Mouse (Mus musculus): ENCODE results near the gene Gpr152.

Gpr152 gene

GRCm38 (mm10) chr19:4171393-4172290 lies 32.1 kb downstream of the Gpr152 start:
- peak in 1 of 2 experiments; percentile 72 for DNase-seq (ENCODE audit: low spot score in 2 of 2)

GRCm38 (mm10) chr19:4172925-4173324 lies 33.3 kb downstream of the Gpr152 start:
- DNase-seq (ENCODE audit: low spot score in 2 of 2): no peak

DNA sequence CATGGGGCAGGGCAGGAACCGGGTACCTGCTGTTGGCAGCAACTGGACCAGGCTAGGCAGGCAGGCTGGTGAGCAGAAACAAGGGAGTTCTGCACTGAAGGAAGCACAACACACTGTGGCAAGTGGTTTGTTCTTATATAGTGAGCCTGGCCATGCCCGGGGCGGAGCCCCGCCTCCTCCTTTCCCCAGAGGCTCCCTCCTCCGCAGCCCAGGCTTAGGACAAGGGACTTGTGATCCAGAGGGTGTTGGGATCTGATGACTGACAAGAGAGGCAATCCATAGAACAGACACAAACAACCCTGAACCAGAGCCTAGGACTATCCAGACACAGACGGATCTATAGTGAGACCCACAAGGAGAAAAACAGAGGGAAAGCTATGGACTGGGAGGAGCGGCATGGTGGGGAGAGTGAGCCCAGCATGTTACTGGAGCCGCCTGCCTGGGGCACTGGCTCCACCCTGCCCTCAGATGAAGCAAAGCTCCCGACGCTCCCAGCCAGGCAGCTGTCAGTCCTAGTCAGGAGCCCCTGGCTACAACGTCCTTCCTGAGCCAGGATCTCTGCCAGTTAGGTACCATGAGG lies 35.9 kb downstream of the Gpr152 start, which contains the start of gene Carns1:
TSS of gene Carns1 (minus strand) at position 112 of the 580 bp plus-strand sequence.
- no peak for DNase-seq (ENCODE audit: low spot score in 2 of 2)

- no peak for DNase-seq (ENCODE audit: low spot score in 2 of 2)
Measured at GRCm38 (mm10) chr19:4180411-4180810, 40.8 kb downstream of the Gpr152 start.

GRCm38 (mm10) chr19:4181892-4182291 lies 42.3 kb downstream of the Gpr152 start:
- peak in 1 of 2 experiments; percentile 48 for DNase-seq (ENCODE audit: low spot score in 2 of 2)

DNA sequence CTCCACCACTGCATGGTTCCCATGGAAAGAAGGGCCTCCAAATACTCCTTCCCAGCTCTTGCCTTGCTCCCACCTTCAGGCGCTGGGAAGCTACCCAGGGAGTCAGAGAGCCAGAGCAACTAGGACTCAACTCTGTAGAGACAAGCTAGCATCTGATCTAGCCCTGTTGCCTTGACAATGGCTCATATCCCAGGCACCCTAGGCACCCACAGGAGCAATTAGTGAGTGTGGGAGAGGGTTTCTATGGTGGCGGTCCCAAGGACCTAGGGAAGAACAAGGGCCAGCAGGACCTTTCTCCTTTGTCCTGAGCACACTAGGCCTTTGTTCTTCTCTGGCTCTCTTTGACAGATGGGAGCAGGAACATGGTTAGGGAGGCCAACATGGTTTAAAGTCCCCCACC lies 44.1 kb downstream of the Gpr152 start:
- no peak for DNase-seq (ENCODE audit: low spot score in 2 of 2)

DNA sequence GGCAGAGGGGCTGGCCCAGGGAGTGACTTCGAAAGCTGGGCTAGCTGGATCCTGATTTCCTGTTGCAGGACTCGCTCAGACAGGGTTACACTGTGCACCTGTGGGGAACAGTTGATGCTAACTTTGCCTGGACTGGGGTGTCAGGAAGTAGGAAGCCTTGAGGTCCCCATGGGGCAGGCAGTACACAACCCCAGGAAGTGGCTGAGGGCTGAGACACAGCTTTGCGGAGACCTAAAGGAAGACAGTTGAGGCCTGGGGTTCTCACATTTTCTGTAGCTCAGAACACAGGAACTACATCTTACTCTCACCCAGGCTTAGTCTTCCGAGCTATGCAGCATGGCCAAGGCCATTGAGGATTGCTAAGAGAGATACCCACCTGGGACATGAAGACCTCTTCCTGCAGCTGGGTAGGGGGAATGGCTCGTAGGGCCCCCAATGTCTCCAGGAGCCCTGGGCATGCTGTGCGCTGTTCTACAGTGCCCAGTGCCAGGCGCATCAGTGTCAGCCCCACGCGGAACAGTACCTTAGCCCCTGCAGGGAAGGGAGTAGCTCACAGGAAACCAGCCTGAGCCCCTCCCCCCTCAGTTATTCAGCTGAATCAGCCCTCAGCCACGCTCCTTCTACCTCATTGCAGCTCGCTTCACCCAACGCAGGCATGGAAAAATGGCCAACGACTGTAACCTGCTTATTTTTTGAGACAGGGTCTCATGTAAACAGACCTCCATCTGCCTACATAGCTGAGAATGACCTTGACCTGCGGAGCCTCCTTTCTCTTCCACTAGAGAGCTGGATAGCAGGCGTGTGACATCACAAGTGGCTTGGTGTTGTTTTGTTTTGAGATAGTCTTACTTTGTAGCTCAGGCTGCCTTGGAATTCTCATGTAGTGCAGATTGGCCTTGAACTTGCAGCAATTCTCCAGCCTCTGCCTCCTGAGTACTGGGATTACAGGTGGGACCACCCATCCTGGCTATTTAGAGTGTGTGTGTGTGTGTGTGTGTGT lies 45.7 kb downstream of the Gpr152 start:
- DNase-seq (ENCODE audit: low spot score in 2 of 2): peak; percentile 63 to 78

- no peak for DNase-seq (ENCODE audit: low spot score in 2 of 2)
Measured at GRCm38 (mm10) chr19:4187303-4187702, 47.7 kb downstream of the Gpr152 start.

DNA sequence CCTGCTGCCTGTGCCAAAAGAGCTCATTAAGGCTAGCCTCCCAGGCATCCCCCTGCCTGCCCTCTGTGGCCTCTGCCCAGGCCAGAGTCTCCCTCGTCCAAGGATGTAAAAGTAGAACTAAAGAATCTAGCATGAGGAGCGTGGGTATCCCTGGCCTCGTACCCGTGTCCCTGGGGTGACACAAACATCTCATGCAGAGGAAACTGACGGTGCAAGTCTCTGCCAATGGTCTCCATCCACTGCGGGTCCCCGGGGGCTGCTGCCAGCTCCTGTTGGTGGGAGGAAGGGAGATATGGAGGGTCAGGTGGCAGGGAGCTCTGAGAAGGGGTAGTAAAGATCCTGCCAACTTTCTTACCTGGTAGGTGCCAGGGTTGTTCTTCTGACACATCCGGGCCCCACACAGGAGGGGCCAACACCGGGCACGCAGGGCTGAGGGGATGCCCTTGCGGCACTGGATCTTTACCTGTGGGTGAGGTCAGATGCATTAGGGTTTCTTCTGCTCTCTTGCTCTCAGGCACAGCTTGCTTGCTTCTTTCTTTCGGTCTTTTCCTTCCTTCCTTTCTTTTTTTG lies 49.5 kb downstream of the Gpr152 start:
- no peak for DNase-seq (ENCODE audit: low spot score in 2 of 2)

- DNase-seq (ENCODE audit: low spot score in 2 of 2): peak; percentile 76 to 85
Measured at GRCm38 (mm10) chr19:4190831-4191334, 51.3 kb downstream of the Gpr152 start, which contains the start of gene Tbc1d10c. TSS of gene Tbc1d10c (minus strand) at chr19:4191284.

DNA sequence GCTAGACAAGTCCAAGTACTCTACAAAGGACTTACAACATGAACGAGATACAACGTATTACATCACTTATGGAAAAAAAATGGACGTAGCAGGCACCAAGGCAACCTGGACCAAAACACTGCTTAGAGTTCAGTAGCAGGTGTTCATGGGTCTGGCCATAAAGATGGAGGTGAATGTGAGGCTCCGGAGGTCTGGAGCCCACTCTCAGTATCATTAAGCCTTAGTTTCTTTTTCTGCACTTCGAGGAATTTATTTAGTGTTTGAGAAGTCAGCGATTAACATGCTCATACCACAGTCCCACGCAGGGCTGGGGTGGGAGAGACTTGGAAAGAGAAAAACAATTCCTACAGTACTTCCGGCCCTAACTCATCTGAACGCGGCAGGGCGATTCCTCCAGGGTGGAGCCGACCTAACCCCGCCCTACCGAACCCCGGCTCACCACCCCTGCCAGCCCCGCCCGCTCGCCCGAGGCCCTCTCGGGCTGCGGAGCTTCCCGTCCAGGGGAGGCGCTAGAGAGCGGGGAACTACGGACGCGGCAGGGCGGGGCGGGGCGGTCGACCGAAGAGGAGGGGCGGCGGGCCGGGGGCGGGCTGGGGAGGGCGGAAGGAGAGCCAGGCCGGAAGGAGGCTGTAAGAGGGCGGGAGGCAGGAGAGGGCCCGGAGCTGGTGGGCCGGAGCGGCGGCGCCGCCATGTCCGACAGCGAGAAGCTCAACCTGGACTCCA lies 52.1 kb downstream of the Gpr152 start, which contains the start of gene Ppp1ca:
TSS of gene Ppp1ca (plus strand) at position 538 of the 723 bp plus-strand sequence.
- peak; percentile 99 to 100 for DNase-seq (ENCODE audit: low spot score in 2 of 2)

DNA sequence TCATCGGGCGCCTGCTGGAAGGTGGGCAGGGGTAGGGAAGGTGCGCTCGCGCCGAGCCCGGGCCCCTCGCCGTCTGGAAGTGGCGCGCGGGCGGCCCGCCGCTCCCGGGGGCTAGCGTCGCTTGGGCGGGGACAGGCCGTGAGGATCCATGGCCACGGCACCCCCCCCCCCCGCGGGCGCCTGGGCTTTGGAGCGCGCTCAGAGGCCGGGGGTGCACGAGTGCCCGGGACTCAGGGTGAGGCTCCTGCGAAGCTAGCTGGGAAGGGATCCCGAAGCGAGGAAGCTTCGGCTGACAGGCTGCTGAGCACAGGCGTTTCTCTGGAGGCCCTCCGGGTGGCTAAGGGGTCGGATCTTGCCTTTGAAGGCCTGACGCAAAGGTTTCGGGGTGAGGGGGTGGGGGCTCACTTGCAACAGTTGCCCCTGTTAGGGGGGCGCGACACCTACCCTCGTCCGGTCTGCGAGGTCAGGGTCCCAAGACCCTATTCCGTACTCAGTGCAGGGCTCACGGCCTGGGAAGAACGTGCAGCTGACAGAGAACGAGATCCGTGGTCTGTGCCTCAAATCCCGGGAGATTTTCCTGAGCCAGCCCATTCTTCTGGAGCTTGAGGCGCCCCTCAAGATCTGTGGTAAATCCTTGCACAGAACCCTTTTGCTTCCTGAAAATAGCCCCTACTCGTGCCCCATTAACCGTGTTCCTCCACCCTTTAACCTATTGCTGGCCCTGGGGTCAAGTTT lies 52.8 kb downstream of the Gpr152 start:
- no peak for DNase-seq (ENCODE audit: low spot score in 2 of 2)

- no peak for DNase-seq (ENCODE audit: low spot score in 2 of 2)
Measured at GRCm38 (mm10) chr19:4193129-4193528, 53.5 kb downstream of the Gpr152 start.

GRCm38 (mm10) chr19:4194021-4194724 lies 54.6 kb downstream of the Gpr152 start:
- no peak for DNase-seq (ENCODE audit: low spot score in 2 of 2)

DNA sequence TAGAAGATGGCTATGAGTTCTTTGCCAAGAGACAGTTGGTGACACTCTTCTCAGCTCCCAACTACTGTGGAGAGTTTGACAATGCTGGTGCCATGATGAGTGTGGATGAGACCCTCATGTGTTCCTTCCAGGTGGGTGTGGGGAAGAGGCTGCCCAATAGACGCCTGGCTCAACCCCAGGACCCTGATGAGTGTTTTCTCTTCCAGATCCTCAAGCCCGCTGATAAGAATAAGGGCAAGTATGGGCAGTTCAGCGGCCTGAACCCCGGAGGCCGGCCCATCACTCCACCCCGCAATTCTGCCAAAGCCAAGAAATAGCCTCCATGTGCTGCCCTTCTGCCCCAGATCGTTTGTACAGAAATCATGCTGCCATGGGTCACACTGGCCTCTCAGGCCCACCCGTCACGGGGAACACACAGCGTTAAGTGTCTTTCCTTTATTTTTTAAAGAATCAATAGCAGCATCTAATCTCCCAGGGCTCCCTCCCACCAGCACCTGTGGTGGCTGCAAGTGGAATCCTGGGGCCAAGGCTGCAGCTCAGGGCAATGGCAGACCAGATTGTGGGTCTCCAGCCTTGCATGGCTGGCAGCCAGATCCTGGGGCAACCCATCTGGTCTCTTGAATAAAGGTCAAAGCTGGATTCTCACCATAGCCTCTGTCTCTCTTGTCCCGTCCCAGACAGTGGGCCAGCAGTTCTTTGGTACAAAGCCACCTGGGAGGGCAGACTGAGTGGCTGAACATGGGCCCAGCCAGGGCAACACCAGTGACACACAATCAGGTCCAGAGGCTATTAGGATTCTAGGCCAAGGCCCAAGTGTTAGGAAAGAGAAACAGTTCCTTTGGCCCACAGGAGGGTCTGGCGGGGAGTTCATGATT lies 55.4 kb downstream of the Gpr152 start:
- DNase-seq (ENCODE audit: low spot score in 2 of 2): no peak

Data from spleen, postnatal 4 days (tissue).